Mouse (Mus musculus) midbrain, embryonic 11.5 days (tissue): ENCODE data around the gene Lrguk. TPM values are rescaled to one million over a fixed set of nuclear protein-coding genes. Genes with fewer than 3 reads are reported as not detected.
A peak's percentile ranks its signal among the peaks of the same experiment; 100 is the strongest.

ENCODE experiments used
- ATAC-seq: fragments of 200-750 bp; cut with Nextera tagmentation; 2 replicates; pipeline ENCODE4 v1.8.0; 2017; ENCODE audit warnings: moderate TSS enrichment, moderate library complexity; ENCODE audit not compliant: low FRiP score
- DNase-seq: peaks from one replicate; pipeline ENCODE4 v3.0.0; 2015; ENCODE audit warnings: low spot score; ENCODE audit errors: missing footprints
- H3K27ac ChIP-seq: fragments of 300-500 bp; sonication (generic); 2 replicates; pipeline ENCODE4 v1.5.1; 2014; ENCODE audit warnings: low read depth, low read length
- H3K27me3 ChIP-seq: fragments of 300-500 bp; sonication (generic); 2 replicates; pipeline ENCODE4 v1.6.1; 2014; ENCODE audit warnings: mild to moderate bottlenecking, low read length, moderate library complexity, mixed read lengths; ENCODE audit not compliant: control insufficient read depth, insufficient read depth
- H3K36me3 ChIP-seq: fragments of 300-500 bp; sonication (generic); 2 replicates; pipeline ENCODE4 v1.6.1; 2014; ENCODE audit warnings: mild to moderate bottlenecking, low read length, moderate library complexity, mixed read lengths; ENCODE audit not compliant: control insufficient read depth, insufficient read depth
- H3K4me1 ChIP-seq: fragments of 300-500 bp; sonication (generic); 2 replicates; pipeline ENCODE4 v1.6.1; 2014; ENCODE audit warnings: low read length; ENCODE audit not compliant: control insufficient read depth, insufficient read depth
- H3K4me2 ChIP-seq: fragments of 300-500 bp; sonication (generic); 2 replicates; pipeline ENCODE4 v1.6.1; 2014; ENCODE audit warnings: mild to moderate bottlenecking, moderate library complexity
- H3K4me3 ChIP-seq: fragments of 300-500 bp; sonication (generic); 2 replicates; pipeline ENCODE4 v1.5.1; 2014; ENCODE audit warnings: low read depth, low read length
- H3K9ac ChIP-seq: fragments of 300-500 bp; sonication (generic); 2 replicates; pipeline ENCODE4 v1.6.1; 2014; ENCODE audit warnings: low read length
- H3K9me3 ChIP-seq: fragments of 300-500 bp; sonication (generic); 2 replicates; pipeline ENCODE4 v1.6.1; 2016; ENCODE audit warnings: low read length; ENCODE audit not compliant: control insufficient read depth
- WGBS: fragments of 180-500 bp; shearing (Covaris S2); extraction: QIAGEN DNeasy Blood & Tissue Kit; methylation state at CpG from one replicate; pipeline ENCODE4 v1.1.7; 2014; 5-methylcytosine and 5-hydroxymethylcytosine counted together
- polyA plus RNA-seq: library from polyadenylated mRNA; unstranded; fragments of >200 nt; fragmentation: Nextera tagmentation; extraction: Ambion mirVana; gene quantifications from 2 replicates; pipeline ENCODE4 v1.2.1, GENCODE M21; 2014

Lrguk gene
- polyA plus RNA-seq, 1 experiment from 2014 or later = 0.78 TPM

GRCm38 (mm10) chr6:34148639-34149038 lies 119.4 kb downstream of the Lrguk start:
- Histone ChIP-seq H3K4me2 (no peak overlapping the region), H3K4me1 (no peaks in the 10 kb centered on the region), H3K27me3 (no peaks in the 10 kb centered on the region), H3K27ac (no peak overlapping the region), H3K4me3 (no peak overlapping the region), H3K9me3 (no peaks in the 10 kb centered on the region), H3K36me3 (no peaks in the 10 kb centered on the region), H3K9ac (no peak overlapping the region)
- ATAC-seq (no peak), DNase-seq (no peak)
- WGBS = 85% methylated on average over 7 of the region's 7 CpGs

- no peak overlapping the region for H3K9ac ChIP-seq
- H3K4me3 ChIP-seq = no peak overlapping the region
- no peaks in the 10 kb centered on the region for H3K27me3 ChIP-seq
- no peak overlapping the region for H3K27ac ChIP-seq
- no peak overlapping the region for H3K4me2 ChIP-seq
- 90% methylated on average over 9 of the region's 9 CpGs for WGBS
- no peaks in the 10 kb centered on the region for H3K9me3 ChIP-seq
- peak; percentile 14 for DNase-seq
- H3K36me3 ChIP-seq = no peaks in the 10 kb centered on the region
- no peak for ATAC-seq
- H3K4me1 ChIP-seq = no peaks in the 10 kb centered on the region
Measured at GRCm38 (mm10) chr6:34149066-34149465, 119.8 kb downstream of the Lrguk start.

GRCm38 (mm10) chr6:34149821-34150220 lies 120.6 kb downstream of the Lrguk start:
- H3K4me2 ChIP-seq = no peak overlapping the region
- no peak overlapping the region for H3K4me3 ChIP-seq
- H3K36me3 ChIP-seq = no peaks in the 10 kb centered on the region
- 92% methylated on average over 1 of the region's 1 CpGs for WGBS
- DNase-seq (peak; percentile 56), ATAC-seq (no peak)
- H3K27me3 ChIP-seq = no peaks in the 10 kb centered on the region
- no peak overlapping the region for H3K9ac ChIP-seq
- H3K27ac ChIP-seq = no peak overlapping the region
- H3K9me3 ChIP-seq = no peaks in the 10 kb centered on the region
- no peaks in the 10 kb centered on the region for H3K4me1 ChIP-seq

GRCm38 (mm10) chr6:34153069-34154052 lies 124.1 kb downstream of the Lrguk start:
- WGBS = 71% methylated on average over 18 of the region's 18 CpGs
- peaks cover 5% of the 10 kb centered on the region; the same call in 1 of the 2 replicates for H3K36me3 ChIP-seq
- no peak for ATAC-seq
- DNase-seq = peak; percentile 81
- H3K4me2 ChIP-seq = no peak overlapping the region
- H3K9ac ChIP-seq = no peak overlapping the region
- H3K27ac ChIP-seq = no peak overlapping the region
- H3K4me1 ChIP-seq = no peaks in the 10 kb centered on the region
- H3K27me3 ChIP-seq = no peaks in the 10 kb centered on the region
- H3K9me3 ChIP-seq = no peaks in the 10 kb centered on the region
- H3K4me3 ChIP-seq = no peak overlapping the region

GRCm38 (mm10) chr6:34154202-34154601 lies 125.0 kb downstream of the Lrguk start:
- Histone ChIP-seq H3K9ac (no peak overlapping the region), H3K4me2 (no peak overlapping the region), H3K27me3 (no peaks in the 10 kb centered on the region), H3K4me1 (no peaks in the 10 kb centered on the region), H3K36me3 (peaks cover 5% of the 10 kb centered on the region; the same call in 1 of the 2 replicates), H3K27ac (no peak overlapping the region), H3K9me3 (no peaks in the 10 kb centered on the region), H3K4me3 (no peak overlapping the region)
- DNase-seq (peak; percentile 61), ATAC-seq (no peak)
- WGBS = 78% methylated on average over 3 of the region's 3 CpGs

GRCm38 (mm10) chr6:34155137-34155804 lies 126.0 kb downstream of the Lrguk start:
- Histone ChIP-seq H3K27ac (no peak overlapping the region), H3K4me2 (no peak overlapping the region), H3K4me1 (no peaks in the 10 kb centered on the region), H3K36me3 (peaks cover 5% of the 10 kb centered on the region; the same call in 1 of the 2 replicates), H3K4me3 (no peak overlapping the region), H3K27me3 (no peaks in the 10 kb centered on the region), H3K9ac (no peak overlapping the region), H3K9me3 (no peaks in the 10 kb centered on the region)
- WGBS = 93% methylated on average over 15 of the region's 15 CpGs
- DNase-seq (peak; percentile 68), ATAC-seq (no peak)

- ATAC-seq = no peak
- Histone ChIP-seq H3K9ac (no peak overlapping the region), H3K4me1 (no peaks in the 10 kb centered on the region), H3K36me3 (peaks cover 5% of the 10 kb centered on the region; the same call in 1 of the 2 replicates), H3K27ac (no peak overlapping the region), H3K9me3 (no peaks in the 10 kb centered on the region), H3K4me2 (no peak overlapping the region), H3K27me3 (no peaks in the 10 kb centered on the region), H3K4me3 (no peak overlapping the region)
- DNase-seq = peak; percentile 69
- WGBS = 83% methylated on average over 5 of the region's 5 CpGs
Measured at GRCm38 (mm10) chr6:34156057-34156456, 126.8 kb downstream of the Lrguk start.

GRCm38 (mm10) chr6:34156841-34157748 lies 127.8 kb downstream of the Lrguk start:
- H3K27ac ChIP-seq = no peak overlapping the region
- H3K36me3 ChIP-seq = peaks cover 9% of the 10 kb centered on the region
- DNase-seq = peak; percentile 75
- no peak overlapping the region for H3K9ac ChIP-seq
- no peak overlapping the region for H3K4me2 ChIP-seq
- no peak for ATAC-seq
- no peaks in the 10 kb centered on the region for H3K4me1 ChIP-seq
- no peaks in the 10 kb centered on the region for H3K9me3 ChIP-seq
- WGBS = 82% methylated on average over 14 of the region's 14 CpGs
- H3K4me3 ChIP-seq = no peak overlapping the region
- H3K27me3 ChIP-seq = no peaks in the 10 kb centered on the region
